In genomic region chr15:79440651-79441330, GRCm38 (mm10) we compare ENCODE assay signal across 8 mouse cellular contexts. TPM values are rescaled to one million over a fixed set of nuclear protein-coding genes. Genes with fewer than 3 reads are reported as not detected.
DNase-seq lines count a peak whose midpoint lies in the region; ATAC-seq lines count a peak whose summit lies in the region.

No protein-coding gene starts in this region.

- H3K9me3 ChIP-seq in embryonic facial prominence, embryonic 11.5 days (replicated peaks; ENCODE audit: control insufficient read depth, low read length) = no peaks in the 10 kb centered on the region
- H3K9me3 ChIP-seq in hindbrain, embryonic 16.5 days (ENCODE audit: control insufficient read depth, low read length) = no peaks in the 10 kb centered on the region
- H3K9me3 ChIP-seq in midbrain, embryonic 16.5 days (replicated peaks; ENCODE audit: control insufficient read depth, low read length, poor library complexity, severe bottlenecking) = no peaks in the 10 kb centered on the region

- DNase-seq in kidney, postnatal 10 days = peak; percentile 29
- no peak for DNase-seq in kidney, postnatal 36 days
- no peak for DNase-seq in embryonic facial prominence, embryonic 11.5 days (ENCODE audit: low spot score)
- no peak for DNase-seq in embryo, embryonic 10.5 days (ENCODE audit: low spot score)
- DNase-seq in left cerebral cortex, postnatal 4 days = no peak
- DNase-seq in adrenal gland, adult 8-10 months = no peak

- H3K27ac ChIP-seq in embryonic facial prominence, embryonic 11.5 days (replicated peaks; ENCODE audit: low read depth, low read length) = peak overlapping the region; percentile 92
- peak overlapping the region; percentile 95 for H3K27ac ChIP-seq in hindbrain, embryonic 16.5 days (ENCODE audit: low read depth, low read length)
- H3K27ac ChIP-seq in midbrain, embryonic 16.5 days (ENCODE audit: low read length) = peak overlapping the region; percentile 97

- H3K27me3 ChIP-seq in embryonic facial prominence, embryonic 11.5 days (ENCODE audit: control insufficient read depth, insufficient read depth, low read length) = no peaks in the 10 kb centered on the region
- no peaks in the 10 kb centered on the region for H3K27me3 ChIP-seq in hindbrain, embryonic 16.5 days (replicated peaks; ENCODE audit: control insufficient read depth, insufficient read depth, low read length)
- no peaks in the 10 kb centered on the region for H3K27me3 ChIP-seq in midbrain, embryonic 16.5 days (ENCODE audit: control insufficient read depth, insufficient read depth, low read depth, low read length)

- ATAC-seq in embryonic facial prominence, embryonic 11.5 days (replicated peaks; ENCODE audit: insufficient number of reproducible peaks, low FRiP score, low TSS enrichment, low read depth) = no peak
- peak; percentile 37; the same call in 1 of the 2 replicates for ATAC-seq in hindbrain, embryonic 16.5 days
- peak; percentile 20; the same call in 1 of the 2 replicates for ATAC-seq in midbrain, embryonic 16.5 days

- H3K36me3 ChIP-seq in embryonic facial prominence, embryonic 11.5 days (replicated peaks; ENCODE audit: control insufficient read depth, insufficient read depth, low read depth, low read length) = peaks cover 3% of the 10 kb centered on the region
- H3K36me3 ChIP-seq in hindbrain, embryonic 16.5 days (ENCODE audit: control insufficient read depth, insufficient read depth, low read length) = peaks cover 7% of the 10 kb centered on the region
- peaks cover 4% of the 10 kb centered on the region; the same call in 1 of the 2 replicates for H3K36me3 ChIP-seq in midbrain, embryonic 16.5 days (ENCODE audit: control insufficient read depth, insufficient read depth, low read length)

- intact Hi-C loops in left cerebral cortex, postnatal 4 days (cut with DNase I) = no loop called here

- peak overlapping the region; percentile 90 for H3K4me2 ChIP-seq in embryonic facial prominence, embryonic 11.5 days (ENCODE audit: low read depth, low read length)
- peak overlapping the region; percentile 92 for H3K4me2 ChIP-seq in hindbrain, embryonic 16.5 days (ENCODE audit: low read length)
- peak overlapping the region; percentile 99 for H3K4me2 ChIP-seq in midbrain, embryonic 16.5 days (ENCODE audit: low read length)

- H3K4me1 ChIP-seq in embryonic facial prominence, embryonic 11.5 days (ENCODE audit: control insufficient read depth, insufficient read depth, low read length) = peaks cover 12% of the 10 kb centered on the region
- H3K4me1 ChIP-seq in hindbrain, embryonic 16.5 days (ENCODE audit: control insufficient read depth, insufficient read depth, low read depth, low read length) = peaks cover 56% of the 10 kb centered on the region
- peaks cover 57% of the 10 kb centered on the region for H3K4me1 ChIP-seq in midbrain, embryonic 16.5 days (ENCODE audit: control insufficient read depth, insufficient read depth, low read length)

- 20% methylated on average over 11 of the region's 11 CpGs for WGBS in embryonic facial prominence, embryonic 11.5 days
- WGBS in hindbrain, embryonic 16.5 days = 9% methylated on average over 11 of the region's 11 CpGs
- WGBS in midbrain, embryonic 16.5 days = 13% methylated on average over 11 of the region's 11 CpGs

- H3K4me3 ChIP-seq in embryonic facial prominence, embryonic 11.5 days (ENCODE audit: low read depth, low read length) = peak overlapping the region; percentile 90
- H3K4me3 ChIP-seq in hindbrain, embryonic 16.5 days (ENCODE audit: low read length) = peak overlapping the region; percentile 94
- H3K4me3 ChIP-seq in midbrain, embryonic 16.5 days (ENCODE audit: low read depth, low read length) = peak overlapping the region; percentile 66

- H3K9ac ChIP-seq in embryonic facial prominence, embryonic 11.5 days (replicated peaks; ENCODE audit: low read length) = peak overlapping the region; percentile 97
- peak overlapping the region; percentile 99 for H3K9ac ChIP-seq in hindbrain, embryonic 16.5 days (ENCODE audit: low read depth, low read length)
- peak overlapping the region; percentile 97 for H3K9ac ChIP-seq in midbrain, embryonic 16.5 days (ENCODE audit: low read depth, low read length)

RNA-seq across cellular contexts. Expression of gene Csnk1e, which starts 14.6 kb away (rescaled TPM):
- polyA plus RNA-seq in embryonic facial prominence, embryonic 11.5 days (2014; fragmentation: Nextera tagmentation; extraction: Ambion mirVana) = 108 and 109 TPM in 2 replicates
- polyA plus RNA-seq in hindbrain, embryonic 16.5 days (2015; fragmentation: Nextera tagmentation; extraction: Ambion mirVana) = 132 and 147 TPM in 2 replicates
- polyA plus RNA-seq in midbrain, embryonic 16.5 days (2015; fragmentation: Nextera tagmentation; extraction: Ambion mirVana) = 193 and 218 TPM in 2 replicates
- 100 to 1,000 TPM; 285 to 296 TPM for total RNA-seq in left cerebral cortex, postnatal 4 days (2021)
- 100 to 1,000 TPM in 2 of 4 experiments, 10 to 100 TPM in 2; 80.4 to 126 (median 97.1) TPM for total RNA-seq in adrenal gland, adult 8-10 months (2022)

RNA-seq across cellular contexts. Expression of gene Tmem184b, which starts 37.4 kb away (rescaled TPM):
- polyA plus RNA-seq in embryonic facial prominence, embryonic 11.5 days (2014; fragmentation: Nextera tagmentation; extraction: Ambion mirVana) = 36.2 and 45.5 TPM in 2 replicates
- polyA plus RNA-seq in hindbrain, embryonic 16.5 days (2015; fragmentation: Nextera tagmentation; extraction: Ambion mirVana) = 42.4 and 54.9 TPM in 2 replicates
- polyA plus RNA-seq in midbrain, embryonic 16.5 days (2015; fragmentation: Nextera tagmentation; extraction: Ambion mirVana) = 42.5 and 43.2 TPM in 2 replicates
- 10 to 100 TPM; 49.6 to 53.4 TPM for total RNA-seq in left cerebral cortex, postnatal 4 days (2021)
- total RNA-seq in adrenal gland, adult 8-10 months (2022) = 10 to 100 TPM; 39.1 to 76.8 (median 65.3) TPM
